Mouse (Mus musculus): Measurements from ENCODE around the gene Msantd2. TPM values are rescaled to one million over a fixed set of nuclear protein-coding genes. Genes with fewer than 3 reads are reported as not detected.

Gene Msantd2
- total RNA-seq, 2 experiments from 2014 or later: 6.7 to 6.9 TPM

DNA sequence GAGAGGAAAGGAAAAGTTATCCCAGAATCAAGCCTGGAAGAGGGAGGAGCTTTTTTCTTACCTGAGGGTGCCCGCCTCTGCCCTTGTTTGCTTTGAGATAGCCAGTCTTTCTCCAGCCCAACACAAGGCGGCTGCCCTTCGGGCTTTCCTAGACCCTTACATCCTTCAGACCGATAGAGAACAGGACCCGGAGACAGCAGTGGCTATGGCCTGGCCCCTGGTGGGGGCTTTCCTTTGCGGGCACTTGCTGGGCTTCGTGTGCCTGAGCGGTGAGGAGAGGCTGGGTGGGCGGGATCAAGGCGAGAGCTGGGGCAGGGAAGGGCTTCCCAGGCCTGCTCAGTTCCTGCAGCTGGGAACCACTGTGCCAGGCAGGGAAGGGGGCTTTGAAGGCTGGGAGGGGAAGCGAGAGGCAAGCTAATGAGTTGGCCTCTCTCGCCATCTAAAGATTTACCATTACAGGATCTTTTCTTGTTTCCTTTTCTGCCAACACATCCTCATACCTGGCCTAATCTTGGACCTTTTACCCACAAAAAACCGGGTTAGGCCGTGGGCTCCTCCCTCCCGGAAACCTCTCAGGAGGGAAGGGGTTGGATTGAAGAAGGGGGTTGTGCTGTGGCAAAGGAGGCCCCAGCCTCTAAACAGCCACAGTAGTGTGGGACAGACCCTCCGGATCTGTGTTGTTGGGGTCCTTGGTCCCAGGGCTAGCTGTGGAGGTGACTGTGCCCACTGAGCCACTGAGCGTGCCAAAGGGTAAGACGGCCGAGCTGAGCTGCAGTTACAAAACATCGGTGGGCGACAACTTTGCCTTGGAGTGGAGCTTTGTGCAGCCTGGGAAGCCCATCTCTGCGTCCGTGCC, 50.3 kb downstream of the Msantd2 start, which contains the start of gene Vsig2:
Vsig2 (plus strand) TSS at position 86 of the 856 bp plus-strand sequence.
- DNase-seq: no peak
- intact Hi-C loops (cut with DNase I): no loop called here

GRCm38 (mm10) chr9:37540226-37540625, 51.1 kb downstream of the Msantd2 start:
- intact Hi-C loops (cut with DNase I): no loop called here
- no peak for DNase-seq

GRCm38 (mm10) chr9:37540701-37541575, 51.8 kb downstream of the Msantd2 start:
- intact Hi-C loops (cut with DNase I): no loop called here
- DNase-seq: no peak

DNA sequence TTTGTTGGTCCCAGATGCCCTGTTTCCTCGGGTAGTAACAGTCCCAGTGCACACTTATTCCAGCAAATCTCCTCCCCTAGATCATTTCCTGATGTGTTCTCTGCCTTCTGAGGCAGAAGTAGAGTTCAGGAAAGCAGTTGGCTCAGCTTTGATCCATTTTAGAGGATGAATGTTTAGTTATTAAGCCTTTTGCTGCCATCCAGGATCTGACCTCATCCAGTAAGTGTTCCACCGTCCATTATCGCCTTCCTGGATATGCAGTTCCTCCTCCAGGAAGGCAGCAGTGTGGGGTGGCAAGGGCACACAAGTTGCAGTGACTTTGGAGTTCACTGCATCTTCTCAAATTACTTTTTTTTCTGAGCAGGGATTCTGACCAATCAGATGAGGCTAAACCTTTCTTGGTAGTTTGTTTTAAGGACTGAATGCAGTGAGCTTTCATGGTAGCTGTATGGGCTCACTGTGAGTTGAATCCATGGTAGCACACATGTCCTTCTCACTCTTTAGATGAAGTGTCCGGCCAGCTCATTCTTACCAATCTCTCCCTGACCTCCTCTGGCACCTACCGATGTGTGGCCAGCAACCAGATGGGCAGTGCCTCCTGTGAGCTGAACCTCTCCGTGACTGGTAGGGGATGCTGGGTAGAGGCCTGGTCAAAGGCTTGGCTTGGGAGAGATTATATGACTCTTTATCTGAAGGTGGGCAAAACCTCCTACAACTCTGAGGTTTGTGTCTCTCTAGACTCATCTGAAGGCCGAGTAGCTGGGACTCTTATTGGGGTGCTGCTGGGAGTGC, 52.9 kb downstream of the Msantd2 start:
- intact Hi-C loops (cut with DNase I): no loop called here
- no peak for DNase-seq

GRCm38 (mm10) chr9:37543869-37544440, 54.8 kb downstream of the Msantd2 start:
- intact Hi-C loops (cut with DNase I): loop anchor here (1.0 to 2.0 kb wide), 2 partner anchors 14 to 81 kb away; no protein-coding TSS in a partner anchor
- no peak for DNase-seq

DNA sequence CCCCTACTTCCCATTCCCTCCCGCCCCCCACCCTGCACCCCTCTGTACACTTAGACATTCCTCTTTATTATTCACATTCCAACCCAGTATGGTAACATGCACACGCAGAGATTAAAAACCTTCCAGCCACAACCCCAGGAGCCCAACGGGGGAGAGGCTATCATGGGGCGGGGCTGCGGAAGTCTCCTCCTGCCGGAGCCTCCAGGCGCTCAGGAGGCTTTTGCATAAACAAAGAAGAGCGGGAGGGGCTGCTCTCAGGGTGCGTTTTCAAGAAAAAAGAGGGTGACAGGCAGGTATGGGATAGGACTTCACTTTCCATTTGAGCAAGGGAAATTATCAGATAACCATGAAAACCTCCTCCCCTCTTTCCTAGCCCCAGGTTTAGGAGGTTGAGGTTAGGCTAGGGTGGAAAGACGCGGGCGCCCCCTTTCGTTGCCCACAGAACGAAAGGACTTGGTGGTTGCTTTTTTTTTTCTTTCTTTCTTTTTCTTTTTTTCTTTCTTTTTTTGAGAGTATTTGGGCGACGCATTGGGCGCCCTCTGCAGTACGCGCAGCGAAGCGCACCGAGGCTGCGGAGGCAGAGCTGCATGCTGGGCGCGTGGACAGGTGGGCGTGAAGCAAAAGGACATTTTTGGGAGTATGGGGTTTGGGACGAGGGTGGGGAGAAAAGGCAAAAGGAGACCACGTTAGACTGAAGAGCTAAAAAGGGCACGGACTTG, 55.5 kb downstream of the Msantd2 start:
- intact Hi-C loops (cut with DNase I): loop anchor here (1.0 to 2.0 kb wide), 3 partner anchors 14 to 82 kb away; partner anchors contain the start of gene Spa17
- peak; percentile 67 to 75 for DNase-seq

DNA sequence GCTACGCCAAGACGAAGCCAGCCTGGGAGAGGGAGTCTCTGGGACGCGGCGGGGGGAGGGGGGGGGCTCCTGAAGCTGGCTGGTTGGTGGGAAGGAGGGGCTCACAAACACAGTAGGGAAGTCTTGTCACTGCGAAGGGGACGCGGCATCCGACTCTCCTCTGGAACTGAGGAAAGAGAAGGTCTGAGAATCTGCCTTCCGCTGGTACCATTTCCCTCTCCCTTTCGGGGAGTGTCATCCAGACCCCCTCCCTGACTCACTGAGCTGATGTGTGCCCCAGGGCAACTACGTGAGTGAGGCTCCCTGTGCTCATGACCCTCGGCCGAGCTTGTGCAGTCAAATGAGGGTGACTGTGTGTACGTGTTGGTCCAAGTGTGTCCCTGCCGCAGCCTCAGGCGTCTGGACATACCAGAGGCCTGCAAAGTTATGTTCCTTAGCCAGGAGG, 56.1 kb downstream of the Msantd2 start:
- DNase-seq: no peak
- intact Hi-C loops (cut with DNase I): loop anchor here (1.0 to 2.0 kb wide), 2 partner anchors 68 to 82 kb away; partner anchors contain the start of gene Spa17

- peak in 1 of 2 experiments; percentile 41 for DNase-seq
- intact Hi-C loops (cut with DNase I): loop anchor here (1.0 to 2.0 kb wide), 2 partner anchors 67 to 83 kb away; partner anchors contain the start of gene Spa17
Measured at GRCm38 (mm10) chr9:37545847-37546452, 56.8 kb downstream of the Msantd2 start.

GRCm38 (mm10) chr9:37546889-37547288, 57.8 kb downstream of the Msantd2 start:
- no peak for DNase-seq
- intact Hi-C loops (cut with DNase I): no loop called here

- intact Hi-C loops (cut with DNase I): no loop called here
Measured at GRCm38 (mm10) chr9:37550435-37550834, 61.3 kb downstream of the Msantd2 start.

GRCm38 (mm10) chr9:37551751-37552531, 62.8 kb downstream of the Msantd2 start:
- no peak for DNase-seq
- intact Hi-C loops (cut with DNase I): no loop called here

More at GRCm38 (mm10) chr9:37550435-37550834, 61.3 kb downstream of the Msantd2 start:
- no peak for DNase-seq

- DNase-seq: peak; percentile 71 to 77
- intact Hi-C loops (cut with DNase I): no loop called here
Measured at GRCm38 (mm10) chr9:37552536-37553293, 63.6 kb downstream of the Msantd2 start, which contains the start of gene Nrgn. Gene Nrgn (minus strand): TSS chr9:37552904.

DNA sequence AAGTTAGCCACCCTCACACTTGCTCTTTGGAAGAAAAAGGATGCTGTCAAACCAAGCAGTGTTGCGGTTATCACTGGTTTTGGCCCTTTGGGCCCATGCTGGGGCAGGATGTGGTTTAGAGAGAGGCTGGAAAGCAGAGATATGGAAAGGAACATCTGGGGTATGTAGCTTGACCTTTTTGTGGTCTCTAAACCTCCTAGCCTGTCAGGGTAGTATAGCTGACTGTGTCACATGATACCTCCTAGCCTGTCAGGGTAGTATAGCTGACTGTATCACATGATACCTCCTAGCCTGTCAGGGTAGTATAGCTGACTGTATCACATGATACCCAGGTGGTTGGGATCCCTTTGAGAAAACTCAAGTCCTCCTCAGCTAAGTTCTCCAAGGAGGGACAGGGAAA, 65.2 kb downstream of the Msantd2 start:
- DNase-seq: no peak
- intact Hi-C loops (cut with DNase I): no loop called here

- no peak for DNase-seq
- intact Hi-C loops (cut with DNase I): loop anchor here (5.0 kb wide), 1 partner anchor 42 kb away; no protein-coding TSS in a partner anchor
Measured at GRCm38 (mm10) chr9:37554838-37555748, 66.0 kb downstream of the Msantd2 start, which contains the start of gene Siae. Gene Siae (plus strand): TSS chr9:37555698.

GRCm38 (mm10) chr9:37556366-37556765, 67.2 kb downstream of the Msantd2 start:
- DNase-seq: no peak
- intact Hi-C loops (cut with DNase I): loop anchor here (5.0 kb wide), 1 partner anchor 41 kb away; no protein-coding TSS in a partner anchor

DNA sequence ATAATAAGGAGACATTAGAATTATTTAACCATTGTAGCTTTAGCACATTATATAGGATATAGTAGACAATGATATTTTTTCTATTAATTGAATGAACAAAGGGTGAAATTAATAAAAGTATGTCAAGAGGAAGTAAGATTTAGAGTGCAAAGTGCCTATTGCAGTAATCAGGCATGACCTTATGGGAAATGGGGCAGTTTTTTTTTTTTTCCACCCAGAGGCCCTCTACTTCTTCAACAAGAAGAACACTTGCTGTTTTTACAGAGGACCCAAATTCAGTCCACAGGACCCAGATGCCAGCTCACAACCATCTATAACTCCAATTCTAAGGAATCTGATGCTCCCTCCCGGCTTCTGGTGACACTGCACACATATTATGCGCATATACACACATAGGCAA, 71.5 kb downstream of the Msantd2 start:
- intact Hi-C loops (cut with DNase I): no loop called here
- DNase-seq: no peak

Measured in heart, postnatal 36 days (tissue).